Mouse (Mus musculus): ENCODE results near the gene Kpna4. TPM values are rescaled to one million over a fixed set of nuclear protein-coding genes. Genes with fewer than 3 reads are reported as not detected.
A peak's percentile ranks its signal among the peaks of the same experiment; 100 is the strongest.

Gene Kpna4
- polyA plus RNA-seq, 1 experiment from 2014 or later, result 34.8 TPM

DNA sequence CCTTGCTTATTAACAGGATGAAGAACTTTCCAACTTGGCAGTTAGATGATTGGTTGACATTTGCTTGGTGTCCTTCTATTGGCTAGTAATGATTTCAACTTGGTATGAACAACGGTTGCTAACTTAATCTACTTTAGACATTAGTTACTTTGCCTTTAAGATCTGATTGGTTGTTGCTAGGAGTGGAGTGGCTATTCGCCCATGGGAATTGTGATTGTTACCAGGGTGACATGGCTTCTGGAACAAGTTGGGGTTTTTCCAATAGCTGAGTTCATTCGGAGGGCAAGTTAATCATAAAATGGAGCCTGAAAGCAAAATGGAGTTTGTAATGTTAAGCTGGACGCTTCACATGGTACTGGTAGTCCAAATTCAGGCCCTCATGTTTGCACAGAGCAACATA is 13.9 kb upstream of the Kpna4 start:
- Histone ChIP-seq H3K4me1 (no peaks in the 10 kb centered on the region), H3K27ac (no peak overlapping the region), H3K4me3 (no peak overlapping the region), H3K36me3 (no peaks in the 10 kb centered on the region), H3K9me3 (no peaks in the 10 kb centered on the region), H3K27me3 (ENCODE audit: insufficient read depth, poor library complexity, severe bottlenecking) (no peaks in the 10 kb centered on the region)
- WGBS, result 80% methylated on average over 4 of the region's 4 CpGs
- no peak for DNase-seq (ENCODE audit: low spot score)

DNA sequence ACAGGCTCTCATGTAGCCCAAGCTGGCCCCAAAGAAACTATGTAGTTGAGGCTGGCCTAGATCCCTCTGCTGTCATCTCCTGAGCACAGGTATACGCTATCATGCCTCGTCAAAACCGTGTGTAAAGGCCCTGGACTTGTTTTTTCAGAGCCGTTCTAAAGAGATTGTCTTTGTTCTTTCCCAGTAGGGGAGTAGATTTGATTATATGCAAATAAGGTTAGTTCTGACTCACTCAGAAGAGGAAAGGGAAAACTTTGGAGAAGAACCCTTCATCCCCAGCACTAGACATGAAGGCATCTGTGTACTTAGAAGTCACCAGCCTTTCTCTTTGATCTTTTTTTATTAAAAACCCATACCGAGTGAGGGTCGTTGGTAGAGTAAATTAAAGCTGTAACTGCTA is 9.1 kb upstream of the Kpna4 start:
- WGBS, result 74% methylated on average over 6 of the region's 6 CpGs
- Histone ChIP-seq H3K4me3 (no peak overlapping the region), H3K27me3 (ENCODE audit: insufficient read depth, poor library complexity, severe bottlenecking) (no peaks in the 10 kb centered on the region), H3K9me3 (no peaks in the 10 kb centered on the region), H3K4me1 (no peaks in the 10 kb centered on the region), H3K36me3 (no peaks in the 10 kb centered on the region), H3K27ac (no peak overlapping the region)
- DNase-seq (ENCODE audit: low spot score), result no peak

DNA sequence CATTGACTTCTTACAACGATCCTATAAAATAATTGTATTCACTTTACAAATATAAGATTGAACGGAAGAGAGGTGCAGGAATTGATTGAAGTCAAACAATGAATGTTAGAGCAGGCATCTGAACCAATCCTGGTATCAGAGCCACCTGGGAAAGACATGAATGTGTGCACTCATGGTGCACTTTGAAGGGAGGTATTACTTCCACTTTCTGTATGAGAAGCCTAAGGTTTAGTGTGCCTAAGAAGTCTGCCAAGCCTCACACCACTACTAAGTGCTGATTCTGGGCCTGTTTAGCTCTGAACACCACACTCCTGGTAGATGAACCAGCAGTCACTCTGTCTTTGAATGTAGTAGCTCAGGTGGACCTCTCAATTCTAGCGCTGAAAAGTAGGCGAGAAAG is 4.1 kb upstream of the Kpna4 start:
- H3K4me1 ChIP-seq, result no peaks in the 10 kb centered on the region
- H3K9me3 ChIP-seq, result no peaks in the 10 kb centered on the region
- 74% methylated on average over 4 of the region's 4 CpGs for WGBS
- no peak overlapping the region for H3K4me3 ChIP-seq
- DNase-seq (ENCODE audit: low spot score), result no peak
- no peak overlapping the region for H3K27ac ChIP-seq
- H3K36me3 ChIP-seq, result no peaks in the 10 kb centered on the region
- H3K27me3 ChIP-seq (ENCODE audit: insufficient read depth, poor library complexity, severe bottlenecking), result no peaks in the 10 kb centered on the region

DNA sequence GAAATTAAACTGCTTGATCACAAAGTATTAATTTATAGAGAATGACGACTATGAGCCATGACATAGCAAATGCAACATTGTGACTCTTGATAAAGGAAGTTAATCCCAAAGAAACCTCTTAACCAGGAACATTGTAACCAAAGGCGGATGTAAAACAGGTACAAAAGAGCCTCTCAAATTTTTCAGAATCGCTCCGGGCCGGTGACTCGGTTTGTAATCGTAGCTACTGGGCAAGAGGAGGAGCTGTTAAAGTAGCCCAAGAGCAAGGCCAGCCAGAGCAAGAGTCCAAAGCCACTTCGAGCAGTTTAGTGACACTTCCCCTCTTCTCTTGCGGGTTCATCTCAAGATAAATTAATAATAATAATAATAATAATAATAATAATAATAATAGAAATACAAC is 780 bp upstream of the Kpna4 start:
- peak overlapping the region; percentile 93 for H3K4me3 ChIP-seq
- peak overlapping the region; percentile 98 for H3K27ac ChIP-seq
- H3K9me3 ChIP-seq, result no peaks in the 10 kb centered on the region
- H3K36me3 ChIP-seq, result no peaks in the 10 kb centered on the region
- no peak for DNase-seq (ENCODE audit: low spot score)
- H3K4me1 ChIP-seq, result 0 out of 2 replicates have a peak, but pooled peaks cover 6% of the 10 kb centered on the region
- 2% methylated on average over 9 of the region's 9 CpGs for WGBS
- no peaks in the 10 kb centered on the region for H3K27me3 ChIP-seq (ENCODE audit: insufficient read depth, poor library complexity, severe bottlenecking)

DNA sequence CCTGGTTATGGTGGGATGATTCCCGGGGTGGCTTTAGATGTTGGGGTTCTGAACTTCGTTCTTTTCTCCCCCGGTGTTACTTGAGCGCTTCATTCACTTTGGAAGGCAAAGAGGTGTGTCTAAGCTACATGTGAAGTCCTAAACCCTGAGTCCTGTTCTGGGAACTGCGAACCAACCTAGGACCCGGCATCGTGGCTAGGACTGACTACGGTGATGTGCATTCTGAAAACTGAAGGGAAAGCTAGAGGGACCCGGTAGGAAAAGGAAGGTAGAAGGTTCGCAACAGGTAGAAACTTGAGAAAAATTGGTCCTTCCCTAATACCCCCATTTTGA is 399 bp upstream of the Kpna4 start:
- Histone ChIP-seq H3K4me3 (peak overlapping the region; percentile 93), H3K36me3 (no peaks in the 10 kb centered on the region), H3K9me3 (no peaks in the 10 kb centered on the region), H3K4me1 (0 out of 2 replicates have a peak, but pooled peaks cover 6% of the 10 kb centered on the region), H3K27me3 (ENCODE audit: insufficient read depth, poor library complexity, severe bottlenecking) (no peaks in the 10 kb centered on the region), H3K27ac (peak overlapping the region; percentile 98)
- DNase-seq (ENCODE audit: low spot score), result no peak
- under 1% methylated on average over 10 of the region's 10 CpGs for WGBS

DNA sequence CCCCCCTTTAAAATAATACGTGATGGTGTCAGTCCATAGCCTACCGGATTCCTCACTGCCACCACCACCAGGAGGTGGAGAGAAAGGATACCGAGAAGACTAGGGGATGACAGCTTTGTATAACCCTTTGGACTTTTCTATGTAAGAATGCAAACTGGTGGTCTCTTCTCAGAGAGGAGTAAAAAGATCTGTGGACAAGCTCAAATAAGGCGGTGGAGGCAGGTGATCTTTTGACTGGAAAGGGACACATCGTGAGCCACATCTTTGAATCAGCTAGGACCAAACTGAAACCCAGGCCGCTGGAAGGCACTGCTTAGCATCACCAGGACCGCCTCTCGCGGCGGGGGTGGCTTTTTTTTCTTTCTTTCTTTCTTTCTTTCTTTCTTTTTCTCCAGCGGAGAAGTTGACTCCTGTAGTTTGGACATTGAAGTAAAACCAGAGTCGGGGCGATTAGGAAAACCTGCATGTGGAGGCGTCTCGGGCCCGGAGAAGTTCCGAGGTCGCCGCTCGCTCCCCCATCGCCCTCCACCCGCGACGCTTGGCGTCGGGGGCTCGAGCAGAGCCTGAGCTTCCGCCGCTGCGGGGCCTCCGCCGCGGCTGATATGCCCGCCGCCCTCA is 913 bp downstream of the Kpna4 start:
- Histone ChIP-seq H3K4me1 (0 out of 2 replicates have a peak, but pooled peaks cover 6% of the 10 kb centered on the region), H3K27me3 (ENCODE audit: insufficient read depth, poor library complexity, severe bottlenecking) (no peaks in the 10 kb centered on the region), H3K4me3 (peak overlapping the region; percentile 93), H3K36me3 (no peaks in the 10 kb centered on the region), H3K27ac (peak overlapping the region; percentile 98), H3K9me3 (no peaks in the 10 kb centered on the region)
- peak; percentile 82 for DNase-seq (ENCODE audit: low spot score)
- under 1% methylated on average over 35 of the region's 35 CpGs for WGBS

DNA sequence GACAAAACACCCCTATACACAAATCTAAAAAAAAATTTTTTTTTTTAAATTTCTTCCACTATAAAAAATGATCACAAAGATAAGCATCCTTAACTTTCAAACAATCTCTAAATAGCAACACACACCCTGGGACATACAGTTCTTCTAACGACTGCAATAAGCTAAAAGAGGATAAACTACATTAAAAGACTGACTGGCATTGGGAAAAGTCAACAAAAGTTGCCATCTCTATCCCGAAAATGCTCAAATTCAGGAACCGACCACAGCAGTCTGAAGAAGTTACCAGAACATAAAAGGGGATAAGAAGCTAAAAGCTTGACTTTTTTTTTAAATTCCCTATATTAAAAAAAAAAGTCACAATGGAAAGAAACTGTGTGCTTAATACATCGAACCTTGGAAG is 1.5 kb downstream of the Kpna4 start:
- Histone ChIP-seq H3K9me3 (no peaks in the 10 kb centered on the region), H3K27me3 (ENCODE audit: insufficient read depth, poor library complexity, severe bottlenecking) (no peaks in the 10 kb centered on the region), H3K4me1 (0 out of 2 replicates have a peak, but pooled peaks cover 6% of the 10 kb centered on the region), H3K36me3 (0 out of 2 replicates have a peak, but pooled peaks cover 4% of the 10 kb centered on the region), H3K4me3 (peak overlapping the region; percentile 93), H3K27ac (0 out of 2 replicates have a peak overlapping the region, but pooled peaks have one; percentile 98)
- 24% methylated on average over 4 of the region's 4 CpGs for WGBS
- no peak for DNase-seq (ENCODE audit: low spot score)

DNA sequence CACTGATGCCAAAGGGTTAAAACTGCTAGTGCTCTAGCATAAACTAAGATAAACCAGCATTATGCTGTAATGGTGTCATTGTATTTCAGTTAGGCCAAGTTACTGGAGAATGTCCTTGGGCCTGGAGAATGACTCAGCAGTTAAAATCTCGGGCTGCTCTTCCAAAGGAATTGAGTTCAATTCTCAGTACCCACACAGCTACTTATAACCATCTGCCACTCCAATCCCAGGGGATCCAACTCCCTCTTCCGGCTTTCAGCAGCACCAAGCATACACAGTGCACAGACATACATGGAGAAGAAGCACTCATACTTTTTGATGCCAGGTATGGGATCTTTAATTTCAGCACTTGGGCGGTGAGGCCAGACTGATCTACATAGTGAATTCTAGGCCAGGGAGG is 8.1 kb downstream of the Kpna4 start:
- Histone ChIP-seq H3K4me1 (peaks cover 6% of the 10 kb centered on the region; the same call in 1 of the 2 replicates), H3K4me3 (no peak overlapping the region), H3K36me3 (0 out of 2 replicates have a peak, but pooled peaks cover 4% of the 10 kb centered on the region), H3K9me3 (no peaks in the 10 kb centered on the region), H3K27me3 (ENCODE audit: insufficient read depth, poor library complexity, severe bottlenecking) (no peaks in the 10 kb centered on the region), H3K27ac (no peak overlapping the region)
- WGBS, result 60% methylated on average over 3 of the region's 3 CpGs
- DNase-seq (ENCODE audit: low spot score), result no peak

DNA sequence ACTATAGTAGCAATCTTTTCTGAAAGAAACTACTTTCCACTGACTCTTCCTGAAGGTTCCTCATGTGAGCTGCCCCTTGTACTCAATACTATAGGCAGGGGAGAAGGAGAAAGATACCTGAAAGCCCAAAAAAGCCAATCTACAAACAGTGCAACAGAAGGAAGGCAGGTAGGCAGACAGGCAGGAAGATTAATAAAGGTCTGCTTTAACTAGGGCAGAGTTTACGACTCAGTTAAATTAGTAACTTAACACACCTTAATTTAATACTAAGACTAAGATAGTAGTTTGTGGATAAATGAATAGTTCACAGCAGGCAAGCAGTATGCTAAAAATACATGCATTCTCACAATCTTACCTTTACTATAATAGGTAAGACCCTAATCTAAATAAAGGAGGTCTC is 12.2 kb downstream of the Kpna4 start:
- Histone ChIP-seq H3K27me3 (ENCODE audit: insufficient read depth, poor library complexity, severe bottlenecking) (no peaks in the 10 kb centered on the region), H3K4me1 (peaks cover 6% of the 10 kb centered on the region; the same call in 1 of the 2 replicates), H3K36me3 (no peaks in the 10 kb centered on the region), H3K4me3 (no peak overlapping the region), H3K9me3 (no peaks in the 10 kb centered on the region), H3K27ac (no peak overlapping the region)
- no peak for DNase-seq (ENCODE audit: low spot score)
- WGBS, result 93% methylated on average over 1 of the region's 1 CpGs

DNA sequence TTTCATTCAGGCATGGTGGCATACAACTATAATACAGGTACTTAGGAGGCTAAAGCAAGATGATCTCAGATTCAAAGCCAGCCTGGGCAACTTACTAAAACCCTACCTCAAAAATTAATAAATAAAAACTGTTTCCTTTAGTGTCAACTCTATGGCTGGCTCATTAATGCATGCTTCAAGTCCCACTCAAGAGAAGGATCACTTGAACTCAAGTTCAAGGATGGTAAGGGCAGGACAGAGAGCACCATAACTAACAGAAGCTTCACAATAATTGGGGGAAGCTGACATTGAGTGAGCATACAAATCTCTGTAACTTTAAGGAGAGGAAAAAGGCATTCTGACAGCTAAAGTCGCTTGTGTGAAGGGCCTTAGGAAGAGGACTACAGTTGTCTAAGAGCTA is 13.0 kb downstream of the Kpna4 start:
- WGBS, result 79% methylated on average over 1 of the region's 1 CpGs
- Histone ChIP-seq H3K4me1 (peaks cover 4% of the 10 kb centered on the region; the same call in 1 of the 2 replicates), H3K27me3 (ENCODE audit: insufficient read depth, poor library complexity, severe bottlenecking) (no peaks in the 10 kb centered on the region), H3K36me3 (no peaks in the 10 kb centered on the region), H3K9me3 (no peaks in the 10 kb centered on the region), H3K4me3 (no peak overlapping the region), H3K27ac (no peak overlapping the region)
- no peak for DNase-seq (ENCODE audit: low spot score)

DNA sequence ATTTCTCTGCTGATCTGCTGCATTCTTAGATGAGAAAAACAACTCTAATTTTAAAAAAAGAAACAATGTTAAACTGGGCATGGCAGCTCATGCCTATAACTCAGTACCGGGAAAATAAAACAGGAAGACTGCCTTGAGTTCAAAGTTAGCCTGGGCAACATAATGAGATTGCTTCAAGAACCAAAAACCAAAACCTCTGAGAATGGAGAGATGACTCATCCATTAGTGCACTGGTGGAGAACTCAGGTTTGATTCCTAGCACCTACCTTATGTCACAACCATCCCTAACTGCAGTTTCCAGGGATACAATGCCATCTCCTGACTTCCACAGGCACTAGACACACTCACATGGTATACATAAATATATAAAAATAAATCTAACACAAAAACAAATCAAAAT is 17.8 kb downstream of the Kpna4 start:
- H3K9me3 ChIP-seq, result no peaks in the 10 kb centered on the region
- no peak overlapping the region for H3K4me3 ChIP-seq
- no peak for DNase-seq (ENCODE audit: low spot score)
- H3K36me3 ChIP-seq, result no peaks in the 10 kb centered on the region
- H3K27ac ChIP-seq, result no peak overlapping the region
- H3K27me3 ChIP-seq (ENCODE audit: insufficient read depth, poor library complexity, severe bottlenecking), result no peaks in the 10 kb centered on the region
- WGBS, result 98% methylated on average over 1 of the region's 1 CpGs
- no peaks in the 10 kb centered on the region for H3K4me1 ChIP-seq

DNA sequence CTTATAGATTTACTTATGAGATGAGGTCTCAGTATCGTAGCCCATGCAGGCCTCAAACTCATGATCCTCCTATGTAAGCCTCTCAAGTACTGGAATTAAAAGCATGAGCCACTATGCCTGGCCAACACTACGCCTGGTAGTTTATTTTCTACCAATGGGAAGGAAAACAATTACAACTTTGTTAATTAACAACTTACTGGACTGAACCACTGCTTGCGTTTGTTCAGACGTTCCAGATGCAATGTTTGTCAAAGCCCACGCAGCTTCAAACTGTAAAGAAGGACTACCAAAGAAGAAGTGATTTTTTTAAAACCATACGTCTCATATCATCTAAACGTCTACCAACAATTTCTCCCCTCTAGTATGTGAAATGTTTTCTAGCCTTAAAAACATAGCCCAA is 32.5 kb downstream of the Kpna4 start:
- H3K27ac ChIP-seq, result no peak overlapping the region
- H3K36me3 ChIP-seq, result peaks cover 69% of the 10 kb centered on the region
- no peaks in the 10 kb centered on the region for H3K27me3 ChIP-seq (ENCODE audit: insufficient read depth, poor library complexity, severe bottlenecking)
- no peaks in the 10 kb centered on the region for H3K9me3 ChIP-seq
- H3K4me1 ChIP-seq, result no peaks in the 10 kb centered on the region
- DNase-seq (ENCODE audit: low spot score), result no peak
- H3K4me3 ChIP-seq, result no peak overlapping the region
- 96% methylated on average over 7 of the region's 7 CpGs for WGBS

DNA sequence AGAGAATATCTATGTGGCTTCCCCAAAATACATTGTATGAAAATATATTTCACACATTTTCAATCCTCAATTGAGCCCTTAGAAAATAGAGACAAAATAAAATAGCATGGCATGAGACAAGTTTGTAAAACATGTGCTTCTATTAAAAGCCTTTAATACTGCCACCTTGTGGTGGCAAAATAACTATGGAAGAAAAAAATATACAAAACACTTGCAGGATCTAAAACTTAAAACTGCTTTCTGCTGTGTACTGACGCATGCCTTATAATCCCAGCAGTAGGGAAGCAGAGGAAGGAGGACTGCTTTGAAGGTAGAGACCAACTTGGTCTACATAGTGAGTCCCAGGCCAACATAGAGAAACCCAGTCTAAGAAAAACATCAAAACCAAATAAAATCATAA is 62.9 kb downstream of the Kpna4 start:
- Histone ChIP-seq H3K27me3 (ENCODE audit: insufficient read depth, poor library complexity, severe bottlenecking) (no peaks in the 10 kb centered on the region), H3K27ac (no peak overlapping the region), H3K4me1 (no peaks in the 10 kb centered on the region), H3K4me3 (no peak overlapping the region), H3K36me3 (no peaks in the 10 kb centered on the region), H3K9me3 (no peaks in the 10 kb centered on the region)
- DNase-seq (ENCODE audit: low spot score), result no peak
- WGBS, result 70% methylated on average over 1 of the region's 1 CpGs

DNA sequence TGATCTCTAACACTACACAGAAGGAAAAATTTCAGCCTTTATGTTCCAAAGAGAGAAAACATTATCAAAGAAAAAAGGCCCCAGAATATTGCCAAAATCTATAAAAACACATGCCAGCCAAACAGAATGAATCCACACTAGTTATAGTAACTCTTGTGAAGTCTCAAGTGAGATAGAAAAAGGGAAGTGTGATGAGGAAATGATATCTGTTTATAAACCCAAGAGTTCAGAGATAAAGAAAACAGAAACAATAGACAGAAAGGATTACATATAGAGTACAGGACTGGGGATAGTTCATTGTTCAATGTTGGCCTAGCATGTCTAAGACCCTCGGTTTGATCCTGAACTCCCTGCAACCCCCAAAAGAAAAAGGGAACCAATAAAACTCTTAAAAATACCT is 64.1 kb downstream of the Kpna4 start:
- DNase-seq (ENCODE audit: low spot score), result no peak
- H3K27ac ChIP-seq, result no peak overlapping the region
- H3K4me1 ChIP-seq, result no peaks in the 10 kb centered on the region
- no peak overlapping the region for H3K4me3 ChIP-seq
- no peaks in the 10 kb centered on the region for H3K9me3 ChIP-seq
- H3K27me3 ChIP-seq (ENCODE audit: insufficient read depth, poor library complexity, severe bottlenecking), result no peaks in the 10 kb centered on the region
- WGBS, result 80% methylated on average over 1 of the region's 1 CpGs
- H3K36me3 ChIP-seq, result no peaks in the 10 kb centered on the region

All from heart, embryonic 10.5 days (tissue).